Mouse (Mus musculus) myocyte (in vitro differentiated cells): ENCODE measurements around the gene Mgst2.

Experiments
- E2F4 ChIP-seq: IDR thresholded peaks from one replicate; pipeline ENCODE4 v1.6.1; 2011; ENCODE audit warnings: mild to moderate bottlenecking, control low read depth, moderate library complexity; ENCODE audit not compliant: insufficient read depth
- MAX ChIP-seq: IDR thresholded peaks from one replicate; pipeline ENCODE4 v1.6.1; 2011; ENCODE audit warnings: low read depth, mild to moderate bottlenecking, control low read depth
- MYOD1 ChIP-seq, 3 experiments: IDR thresholded peaks; one replicate each; pipeline ENCODE4 v1.6.1; 2011; ENCODE audit warnings: control low read depth in 2 of 3, low read depth in 2 of 3, mild to moderate bottlenecking in 2 of 3, moderate library complexity in 1 of 3; ENCODE audit not compliant: insufficient read length in 2 of 3, control insufficient read depth in 1 of 3
- POLR2A ChIP-seq: IDR thresholded peaks from one replicate; pipeline ENCODE4 v1.6.1; 2011; ENCODE audit warnings: low read depth, mild to moderate bottlenecking, control low read depth, moderate library complexity; ENCODE audit not compliant: insufficient read length
- POLR2AphosphoS2 ChIP-seq: IDR thresholded peaks from one replicate; pipeline ENCODE4 v1.6.1; 2011; ENCODE audit warnings: low read depth, control low read depth; ENCODE audit not compliant: insufficient read length
- REST ChIP-seq: IDR thresholded peaks from one replicate; pipeline ENCODE4 v1.6.1; 2011; ENCODE audit warnings: mild to moderate bottlenecking, control low read depth, moderate library complexity; ENCODE audit not compliant: insufficient read depth, insufficient read length
- SRF ChIP-seq: IDR thresholded peaks from one replicate; pipeline ENCODE4 v1.6.1; 2011; ENCODE audit warnings: low read depth; ENCODE audit not compliant: control insufficient read depth, insufficient read length
- TCF12 ChIP-seq: IDR thresholded peaks from one replicate; pipeline ENCODE4 v1.6.1; 2011; ENCODE audit warnings: mild to moderate bottlenecking, control low read depth; ENCODE audit not compliant: poor library complexity, insufficient read depth, severe bottlenecking
- TCF3 ChIP-seq: IDR thresholded peaks from one replicate; pipeline ENCODE4 v1.6.1; 2011; ENCODE audit warnings: low read depth, control low read depth; ENCODE audit not compliant: insufficient read length
- USF1 ChIP-seq: IDR thresholded peaks from one replicate; pipeline ENCODE4 v1.6.1; 2011; ENCODE audit warnings: low read depth, mild to moderate bottlenecking, control low read depth, moderate library complexity

DNA sequence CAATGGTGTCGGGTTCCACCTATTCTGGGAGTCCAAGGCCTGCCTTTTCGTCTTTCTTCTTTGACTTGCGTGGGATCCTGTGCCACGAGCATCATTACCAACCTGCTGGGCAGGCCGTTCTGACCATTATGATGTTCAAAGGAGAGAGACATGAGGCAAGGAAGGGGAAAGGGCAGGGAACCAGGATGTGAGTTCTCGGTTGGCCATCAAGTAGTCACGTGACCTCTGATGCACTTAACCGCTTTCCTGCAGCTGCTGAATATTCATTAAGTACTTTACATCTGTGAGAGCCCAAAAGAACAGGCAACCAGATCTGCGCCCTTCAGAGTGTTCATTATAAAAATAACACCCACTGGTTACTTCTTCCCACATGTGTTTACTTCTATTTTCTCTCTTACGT lies 33.0 kb downstream of the Mgst2 start:
- TF ChIP-seq POLR2A (no peak), POLR2AphosphoS2 (no peak), MAX (no peak), E2F4 (no peak), USF1 (no peak), TCF3 (no peak), MYOD1 (IDR thresholded peaks at IDR 0.05; ENCODE audit: control insufficient read depth in 1 of 3, insufficient read length in 2 of 3, low read depth in 2 of 3) (no peak), TCF12 (no peak), SRF (no peak), REST (no peak)
